Comparison of ENCODE assay signal across 26 mouse cellular contexts in genomic region chr3:130488839-130489238, GRCm38 (mm10).
"Had no signal": no experiment of that assay in that cellular context is flagged by ENCODE, and none has a peak within 500 bp of the region (broad histone marks: within the 10 kb centered on the region; RNA-seq: fewer than 3 reads in every experiment).

No protein-coding gene starts in this region.

- H3K27ac ChIP-seq: heart, adult 2 months; heart, embryonic 10.5 days; hindbrain, embryonic 10.5 days; hindbrain, embryonic 12.5 days; hindbrain, embryonic 14.5 days; intestine, embryonic 15.5 days; kidney, embryonic 15.5 days; kidney, postnatal 0 days; limb, embryonic 13.5 days; limb, embryonic 15.5 days; liver, embryonic 12.5 days; liver, embryonic 14.5 days had no signal

- ATAC-seq: hindbrain, embryonic 16.5 days; inflammation-experienced regulatory T-cells, adult 6 months; intestine, embryonic 15.5 days; intestine, postnatal 0 days; liver, embryonic 12.5 days had no signal

- H3K4me3 ChIP-seq: heart, adult 2 months; heart, embryonic 10.5 days; heart, embryonic 12.5 days; hindbrain, embryonic 10.5 days; hindbrain, embryonic 12.5 days; intestine, embryonic 15.5 days; kidney, embryonic 15.5 days; limb, embryonic 13.5 days; limb, embryonic 15.5 days; liver, embryonic 12.5 days had no signal

- H3K27me3 ChIP-seq: heart, embryonic 12.5 days; hindbrain, embryonic 12.5 days; intestine, embryonic 15.5 days; kidney, embryonic 15.5 days; limb, embryonic 13.5 days; limb, embryonic 15.5 days; liver, embryonic 12.5 days had no signal

- H3K36me3 ChIP-seq: heart, embryonic 10.5 days; heart, embryonic 12.5 days; hindbrain, embryonic 10.5 days; hindbrain, embryonic 12.5 days; intestine, embryonic 15.5 days; kidney, embryonic 15.5 days; limb, embryonic 13.5 days; limb, embryonic 15.5 days; liver, embryonic 12.5 days had no signal

- DNase-seq: gastrocnemius, postnatal 14 days; gastrocnemius, postnatal 36 days; heart, adult 2 months; heart, postnatal 4 days; kidney, adult 18-20 months; kidney, adult 9 months; kidney, postnatal 14 days; kidney, postnatal 36 days; layer of hippocampus, adult 9-11 months; layer of hippocampus, postnatal 36 days; left cerebral cortex, postnatal 4 days had no signal

- H3K4me1 ChIP-seq: heart, embryonic 12.5 days; hindbrain, embryonic 12.5 days; intestine, embryonic 15.5 days; kidney, embryonic 15.5 days; limb, embryonic 15.5 days; liver, embryonic 12.5 days had no signal
